Mouse (Mus musculus): ENCODE measurements around the gene Secisbp2. TPM values are rescaled to one million over a fixed set of nuclear protein-coding genes. Genes with fewer than 3 reads are reported as not detected.
A peak's percentile ranks its signal among the peaks of the same experiment; 100 is the strongest.

Gene Secisbp2
- polyA plus RNA-seq, 1 experiment from 2014 or later: 25.9 TPM

DNA sequence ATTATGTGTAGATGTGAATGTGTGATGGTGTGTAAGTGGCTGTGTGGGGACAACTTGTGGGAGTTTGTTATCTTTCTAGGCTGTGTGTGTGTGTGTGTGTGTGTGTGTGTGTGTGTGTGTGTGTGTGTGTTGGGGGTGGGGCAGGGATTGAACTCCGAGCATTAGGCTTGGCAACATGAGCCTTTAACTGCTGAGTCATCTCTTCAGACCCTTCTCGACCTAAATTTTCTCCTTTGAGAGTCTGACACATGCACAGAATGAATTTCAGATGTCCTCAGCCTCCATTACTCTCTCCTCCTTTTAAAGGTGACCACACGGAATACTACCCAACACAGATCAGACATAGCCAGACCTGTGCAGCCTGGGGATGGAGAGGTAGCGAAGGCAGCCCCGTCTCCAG lies 71.6 kb downstream of the Secisbp2 start:
- Histone ChIP-seq H3K27me3 (no peaks in the 10 kb centered on the region), H3K9me3 (replicated peaks) (no peaks in the 10 kb centered on the region), H3K4me2 (no peak overlapping the region), H3K36me3 (peaks cover 5% of the 10 kb centered on the region; the same call in 1 of the 2 replicates), H3K4me3 (no peak overlapping the region), H3K9ac (no peak overlapping the region), H3K4me1 (replicated peaks) (peaks cover 3% of the 10 kb centered on the region; the same call in 1 of the 2 replicates), H3K27ac (no peak overlapping the region)
- no peak for ATAC-seq (replicated peaks; ENCODE audit: insufficient number of reproducible peaks, insufficient read depth, low FRiP score, low read depth)
- WGBS: 72% methylated on average over 5 of the region's 5 CpGs

DNA sequence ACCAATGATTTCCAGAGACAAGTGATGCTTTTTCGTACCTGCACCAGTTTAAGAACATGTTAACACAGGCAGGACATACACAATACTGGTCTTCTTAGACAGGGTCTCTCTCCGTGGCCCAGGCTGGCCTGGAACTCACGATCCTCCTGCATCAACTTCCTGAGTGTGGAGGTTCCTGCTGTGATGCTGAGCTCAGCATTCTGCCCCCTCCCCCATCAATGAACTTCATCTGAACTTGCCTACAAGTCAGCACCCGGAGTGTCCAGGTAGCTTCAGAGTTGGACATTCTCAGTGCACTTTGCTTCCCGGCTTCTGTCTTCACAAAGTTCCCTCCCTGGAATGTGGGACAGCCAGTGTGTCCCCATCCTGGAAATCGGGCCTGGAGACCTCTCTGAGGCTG lies 73.1 kb downstream of the Secisbp2 start:
- Histone ChIP-seq H3K36me3 (peaks cover 5% of the 10 kb centered on the region; the same call in 1 of the 2 replicates), H3K9me3 (replicated peaks) (no peaks in the 10 kb centered on the region), H3K27ac (no peak overlapping the region), H3K9ac (no peak overlapping the region), H3K27me3 (no peaks in the 10 kb centered on the region), H3K4me1 (replicated peaks) (peaks cover 14% of the 10 kb centered on the region), H3K4me2 (no peak overlapping the region), H3K4me3 (no peak overlapping the region)
- 64% methylated on average over 6 of the region's 6 CpGs for WGBS
- ATAC-seq (replicated peaks; ENCODE audit: insufficient number of reproducible peaks, insufficient read depth, low FRiP score, low read depth): no peak

DNA sequence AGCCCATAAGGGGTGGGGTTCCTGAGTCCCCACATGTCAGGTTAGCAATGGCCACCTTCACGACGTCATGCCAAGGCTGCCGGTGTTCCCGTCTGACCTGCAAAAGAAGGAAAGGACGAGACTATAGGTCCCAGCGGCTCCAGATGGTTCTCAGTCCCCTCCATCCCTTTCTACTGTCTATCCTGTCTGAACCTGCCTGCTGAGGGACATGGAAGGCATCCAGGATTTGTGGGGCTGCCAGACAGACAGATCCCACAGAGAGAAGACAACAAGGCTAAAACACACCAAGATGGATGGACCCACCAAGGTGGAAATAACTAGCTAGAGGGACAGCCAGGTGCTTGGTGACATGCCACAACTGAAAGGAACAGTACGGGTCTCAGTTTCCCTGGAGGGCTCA lies 73.9 kb downstream of the Secisbp2 start:
- Histone ChIP-seq H3K9me3 (replicated peaks) (no peaks in the 10 kb centered on the region), H3K4me1 (replicated peaks) (peaks cover 23% of the 10 kb centered on the region), H3K36me3 (peaks cover 2% of the 10 kb centered on the region; the same call in 1 of the 2 replicates), H3K4me3 (no peak overlapping the region), H3K27me3 (no peaks in the 10 kb centered on the region), H3K4me2 (no peak overlapping the region), H3K27ac (no peak overlapping the region), H3K9ac (no peak overlapping the region)
- ATAC-seq (replicated peaks; ENCODE audit: insufficient number of reproducible peaks, insufficient read depth, low FRiP score, low read depth): no peak
- 94% methylated on average over 7 of the region's 7 CpGs for WGBS

DNA sequence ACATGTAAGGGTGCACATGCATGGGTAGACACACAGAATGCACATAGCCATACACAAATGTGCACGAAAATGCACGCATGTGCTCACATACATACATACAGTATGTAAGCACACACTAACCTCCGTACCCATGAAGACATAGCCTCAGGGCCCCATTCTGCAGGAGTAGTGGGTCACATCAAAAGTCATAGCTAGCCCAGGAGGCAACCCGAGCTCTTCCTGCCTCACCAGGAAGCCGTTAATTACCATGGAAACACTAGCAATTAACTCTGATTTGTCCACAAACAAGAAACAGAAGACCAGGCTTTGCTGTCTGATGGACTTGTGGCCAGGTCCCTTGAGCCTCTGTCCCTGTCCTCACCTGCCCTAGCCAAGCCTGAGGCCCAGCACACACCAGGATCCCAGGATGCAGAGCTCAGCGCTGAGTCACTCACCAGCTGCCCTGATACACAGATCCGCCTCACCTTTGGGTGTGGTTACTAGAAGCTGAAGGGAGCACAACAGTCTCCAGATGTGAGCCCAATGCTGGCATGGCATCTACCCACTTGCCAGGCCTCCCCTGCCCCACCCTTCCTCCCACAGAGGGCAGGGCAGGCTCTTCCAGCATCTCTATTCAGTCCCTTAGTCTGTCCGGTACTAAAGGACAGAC lies 74.6 kb downstream of the Secisbp2 start:
- H3K4me2 ChIP-seq: no peak overlapping the region
- no peaks in the 10 kb centered on the region for H3K9me3 ChIP-seq (replicated peaks)
- H3K9ac ChIP-seq: no peak overlapping the region
- no peak overlapping the region for H3K4me3 ChIP-seq
- no peaks in the 10 kb centered on the region for H3K27me3 ChIP-seq
- H3K36me3 ChIP-seq: no peaks in the 10 kb centered on the region
- no peak for ATAC-seq (replicated peaks; ENCODE audit: insufficient number of reproducible peaks, insufficient read depth, low FRiP score, low read depth)
- peaks cover 22% of the 10 kb centered on the region for H3K4me1 ChIP-seq (replicated peaks)
- no peak overlapping the region for H3K27ac ChIP-seq
- WGBS: 74% methylated on average over 8 of the region's 8 CpGs

DNA sequence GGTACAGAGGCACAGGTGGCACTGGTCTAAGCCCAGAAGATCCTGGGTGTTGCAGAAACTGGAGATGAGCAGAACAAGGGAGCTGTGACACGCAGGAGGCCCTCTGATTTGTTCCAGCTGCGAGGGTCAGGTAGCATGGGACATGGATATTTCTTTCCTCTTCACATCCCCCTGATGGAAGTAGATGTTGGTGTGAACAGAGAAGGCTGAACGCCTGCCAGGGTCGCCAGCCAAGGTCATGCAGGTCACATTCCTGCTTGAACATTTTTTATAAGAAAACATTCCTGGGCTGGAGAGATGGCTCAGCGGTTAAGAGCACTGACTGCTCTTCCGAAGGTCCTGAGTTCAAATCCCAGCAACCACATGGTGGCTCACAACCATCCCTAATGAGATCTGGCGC lies 75.9 kb downstream of the Secisbp2 start:
- H3K9me3 ChIP-seq (replicated peaks): no peaks in the 10 kb centered on the region
- no peaks in the 10 kb centered on the region for H3K36me3 ChIP-seq
- ATAC-seq (replicated peaks; ENCODE audit: insufficient number of reproducible peaks, insufficient read depth, low FRiP score, low read depth): no peak
- no peak overlapping the region for H3K4me3 ChIP-seq
- peaks cover 22% of the 10 kb centered on the region for H3K4me1 ChIP-seq (replicated peaks)
- WGBS: 59% methylated on average over 7 of the region's 7 CpGs
- H3K4me2 ChIP-seq: no peak overlapping the region
- H3K27ac ChIP-seq: no peak overlapping the region
- no peaks in the 10 kb centered on the region for H3K27me3 ChIP-seq
- no peak overlapping the region for H3K9ac ChIP-seq

DNA sequence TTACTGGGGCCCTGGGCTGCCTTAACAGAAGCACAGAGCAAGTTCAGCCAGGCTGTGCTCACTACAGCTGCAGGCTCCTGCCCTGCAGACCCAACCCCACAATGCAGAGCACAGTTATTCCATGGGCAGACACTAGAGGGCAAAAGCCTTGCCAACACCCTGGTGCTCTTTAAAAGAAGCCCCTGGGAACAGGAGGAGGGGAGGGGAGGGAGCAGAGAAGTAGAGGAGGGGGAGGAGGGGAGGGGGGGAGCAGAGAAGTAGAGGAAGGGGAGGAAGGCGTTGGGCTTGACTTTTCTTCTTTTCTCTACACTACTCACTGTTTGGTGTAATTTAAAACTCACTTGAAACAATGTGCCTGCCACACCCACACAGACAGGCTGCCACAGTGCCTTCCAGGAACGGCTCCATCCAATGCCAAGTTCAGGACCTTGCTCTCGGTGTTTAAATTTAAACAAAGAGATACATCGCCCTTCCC lies 78.4 kb downstream of the Secisbp2 start:
- no peak overlapping the region for H3K4me2 ChIP-seq
- ATAC-seq (replicated peaks; ENCODE audit: insufficient number of reproducible peaks, insufficient read depth, low FRiP score, low read depth): no peak
- H3K9me3 ChIP-seq (replicated peaks): no peaks in the 10 kb centered on the region
- 8% methylated on average over 4 of the region's 4 CpGs for WGBS
- H3K9ac ChIP-seq: no peak overlapping the region
- H3K4me3 ChIP-seq: no peak overlapping the region
- H3K36me3 ChIP-seq: no peaks in the 10 kb centered on the region
- H3K27ac ChIP-seq: peak overlapping the region; percentile 52
- no peaks in the 10 kb centered on the region for H3K27me3 ChIP-seq
- peaks cover 22% of the 10 kb centered on the region for H3K4me1 ChIP-seq (replicated peaks)

DNA sequence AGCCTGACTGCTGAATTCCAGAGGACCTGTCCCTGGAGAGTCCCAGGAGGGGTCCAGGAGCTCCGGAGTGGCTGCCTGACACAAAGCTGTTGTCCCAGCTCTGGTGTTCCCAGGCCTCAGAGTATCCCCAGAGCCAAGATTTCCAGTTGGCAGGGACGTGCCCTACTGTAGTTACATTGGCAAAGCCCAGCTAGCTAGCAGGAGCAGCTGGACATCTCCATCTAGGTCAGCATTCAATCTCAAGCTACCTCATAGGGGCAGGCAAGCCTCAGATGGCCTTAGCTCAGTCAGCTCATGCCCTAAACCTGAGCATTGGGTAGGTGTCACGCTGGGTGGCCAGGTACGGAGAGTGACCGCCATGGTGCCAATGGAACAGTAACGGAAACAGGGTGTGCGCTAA lies 80.0 kb downstream of the Secisbp2 start:
- Histone ChIP-seq H3K27me3 (no peaks in the 10 kb centered on the region), H3K9me3 (replicated peaks) (no peaks in the 10 kb centered on the region), H3K36me3 (no peaks in the 10 kb centered on the region), H3K4me3 (no peak overlapping the region), H3K4me1 (replicated peaks) (peaks cover 30% of the 10 kb centered on the region), H3K9ac (no peak overlapping the region), H3K4me2 (no peak overlapping the region), H3K27ac (no peak overlapping the region)
- WGBS: 86% methylated on average over 7 of the region's 7 CpGs
- ATAC-seq (replicated peaks; ENCODE audit: insufficient number of reproducible peaks, insufficient read depth, low FRiP score, low read depth): no peak

DNA sequence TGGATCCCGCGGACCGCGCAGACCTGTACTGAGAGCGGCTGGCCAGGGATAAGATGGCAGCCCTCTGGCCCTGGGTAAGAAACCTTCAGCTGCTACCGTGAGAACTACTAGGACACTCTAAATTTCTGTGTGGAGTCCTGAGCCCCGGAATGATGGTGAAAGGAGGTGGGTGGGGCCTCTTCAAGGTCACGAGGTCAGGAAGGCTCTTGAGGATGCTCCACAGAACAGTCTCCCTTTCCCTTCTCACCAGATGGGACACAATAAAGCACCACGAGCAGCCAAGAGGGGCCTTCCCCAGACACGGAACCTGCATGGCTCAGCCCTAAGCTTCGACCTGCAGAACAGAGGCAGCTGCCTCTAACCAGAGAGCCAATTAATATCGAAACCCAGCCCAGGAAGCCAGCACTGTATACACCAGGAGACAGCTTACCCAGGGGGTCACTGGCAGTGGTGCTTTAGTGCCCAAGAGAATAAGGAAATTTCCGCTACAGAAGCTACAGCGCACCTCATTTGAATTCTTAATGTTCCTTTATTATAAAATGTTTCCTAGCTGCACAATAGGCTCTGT lies 80.7 kb downstream of the Secisbp2 start:
- Histone ChIP-seq H3K4me1 (replicated peaks) (peaks cover 34% of the 10 kb centered on the region), H3K4me2 (no peak overlapping the region), H3K27ac (no peak overlapping the region), H3K27me3 (no peaks in the 10 kb centered on the region), H3K9me3 (replicated peaks) (no peaks in the 10 kb centered on the region), H3K36me3 (no peaks in the 10 kb centered on the region), H3K4me3 (no peak overlapping the region), H3K9ac (no peak overlapping the region)
- no peak for ATAC-seq (replicated peaks; ENCODE audit: insufficient number of reproducible peaks, insufficient read depth, low FRiP score, low read depth)
- 79% methylated on average over 14 of the region's 14 CpGs for WGBS

Other genes with a start within 250 kb of the Secisbp2 start
- gene S1pr3, start 243.1 kb upstream of the Secisbp2 start, polyA plus RNA-seq (2015; fragmentation: Nextera tagmentation; extraction: Ambion mirVana): 18.8 and 33.9 TPM in 2 replicates
- gene Shc3, start 82.3 kb upstream of the Secisbp2 start, polyA plus RNA-seq (2015; fragmentation: Nextera tagmentation; extraction: Ambion mirVana): 0.19 and 0.37 TPM in 2 replicates
- 221 and 236 TPM in 2 replicates for gene Cks2, start 6.5 kb upstream of the Secisbp2 start, polyA plus RNA-seq (2015; fragmentation: Nextera tagmentation; extraction: Ambion mirVana)
- gene Sema4d, start 142.1 kb downstream of the Secisbp2 start, polyA plus RNA-seq (2015; fragmentation: Nextera tagmentation; extraction: Ambion mirVana): 14.7 and 19.8 TPM in 2 replicates
- gene Gadd45g, start 195.0 kb downstream of the Secisbp2 start, polyA plus RNA-seq (2015; fragmentation: Nextera tagmentation; extraction: Ambion mirVana): 47.3 and 49.1 TPM in 2 replicates